Mouse (Mus musculus) mammary gland, adult 2 months (tissue): Measurements from ENCODE around the gene Rsph6a. TPM values are rescaled to one million over a fixed set of nuclear protein-coding genes. Genes with fewer than 3 reads are reported as not detected.

Source experiments
- polyA plus RNA-seq: library from polyadenylated mRNA; depleted of rRNA; stranded (reverse); fragments of >200 nt; gene quantifications from 2 replicates; pipeline ENCODE4 v1.2.3, GENCODE M21; 2012; ENCODE audit warnings: low replicate concordance; rRNA removed

Rsph6a gene
- not detected in 2 replicates for polyA plus RNA-seq

DNA sequence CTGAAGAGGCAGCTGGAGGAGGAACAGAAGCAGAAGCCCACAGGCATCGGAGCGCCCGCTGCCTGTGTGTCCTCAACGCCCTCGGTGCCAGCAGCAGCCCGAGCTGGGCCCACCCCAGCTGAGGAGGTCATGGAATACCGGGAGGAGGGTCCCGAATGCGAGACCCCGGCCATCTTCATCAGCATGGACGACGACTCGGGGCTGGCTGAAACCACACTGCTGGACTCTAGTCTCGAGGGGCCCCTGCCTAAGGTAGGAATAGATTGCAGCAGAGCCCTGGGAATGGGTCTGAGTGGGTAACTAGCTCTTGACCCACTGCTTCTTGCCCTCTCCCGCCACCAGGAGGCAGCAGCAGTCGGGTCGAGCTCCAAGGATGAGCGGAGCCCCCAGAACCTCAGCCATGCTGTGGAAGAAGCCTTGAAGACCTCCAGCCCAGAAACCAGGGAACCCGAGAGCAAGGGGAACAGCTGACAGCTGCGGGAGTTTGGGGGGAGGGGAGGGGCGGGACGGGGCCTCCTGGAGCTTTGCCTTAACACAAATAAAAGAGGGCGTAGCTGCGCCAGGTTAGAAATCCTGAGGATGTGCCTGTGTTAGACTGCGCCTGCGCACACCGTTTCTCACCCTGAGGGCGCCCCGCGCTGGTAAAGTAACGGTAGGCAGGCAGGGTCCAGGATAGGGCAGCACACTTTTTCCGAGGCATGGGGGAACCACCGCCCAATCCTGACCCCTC lies at the start of gene Rsph6a:
TSS of gene Rsph6a (plus strand) at position 644 of the 730 bp plus-strand sequence.

DNA sequence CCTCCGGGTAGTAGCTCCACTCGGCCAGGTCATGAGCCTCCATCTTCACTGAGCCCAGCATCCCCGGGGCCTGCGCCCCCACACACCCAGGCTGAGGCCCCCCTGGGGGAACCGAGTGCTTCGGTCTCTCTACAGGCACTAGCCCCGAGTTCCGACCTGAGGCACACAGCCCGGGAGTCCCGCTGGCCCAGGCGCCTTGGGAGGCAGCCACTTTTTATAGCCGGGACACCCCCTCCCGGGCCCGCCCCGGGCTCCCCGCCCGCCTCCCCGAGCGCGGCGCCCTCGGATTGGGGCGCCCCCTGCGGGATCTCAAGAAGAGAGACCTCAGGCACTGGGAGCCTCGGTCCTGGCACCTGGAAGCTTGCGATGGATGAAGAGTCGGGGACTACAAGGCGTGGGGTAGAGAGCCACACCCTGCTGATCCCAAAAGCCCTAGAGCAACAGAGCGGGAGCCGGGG lies 31.1 kb upstream of the Rsph6a start, which contains the start of gene Foxa3:
TSS of gene Foxa3 (minus strand) at position 182 of the 458 bp plus-strand sequence.

DNA sequence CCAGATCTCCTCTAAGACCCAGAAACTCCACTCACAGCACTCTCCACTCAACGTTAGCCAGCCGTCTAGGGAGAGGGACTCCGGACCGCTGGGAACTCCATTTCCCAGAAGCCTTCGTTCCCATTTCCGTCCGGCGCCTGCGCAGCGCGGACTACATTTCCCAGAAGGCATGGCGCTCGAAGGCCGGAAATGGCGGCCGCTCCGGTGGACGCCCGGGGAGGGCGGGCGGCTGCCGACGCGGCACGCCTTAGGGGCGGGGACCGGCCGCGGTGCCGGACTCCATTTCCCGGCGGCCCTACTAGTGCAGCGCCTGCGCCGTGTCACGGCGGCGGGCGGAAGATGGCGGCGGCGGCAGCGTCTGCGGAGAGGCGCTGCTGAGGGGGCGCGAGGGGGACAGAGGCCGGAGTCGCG lies 30.4 kb upstream of the Rsph6a start, which contains the start of gene Sympk:
TSS of gene Sympk (plus strand) at position 282 of the 411 bp plus-strand sequence.

DNA sequence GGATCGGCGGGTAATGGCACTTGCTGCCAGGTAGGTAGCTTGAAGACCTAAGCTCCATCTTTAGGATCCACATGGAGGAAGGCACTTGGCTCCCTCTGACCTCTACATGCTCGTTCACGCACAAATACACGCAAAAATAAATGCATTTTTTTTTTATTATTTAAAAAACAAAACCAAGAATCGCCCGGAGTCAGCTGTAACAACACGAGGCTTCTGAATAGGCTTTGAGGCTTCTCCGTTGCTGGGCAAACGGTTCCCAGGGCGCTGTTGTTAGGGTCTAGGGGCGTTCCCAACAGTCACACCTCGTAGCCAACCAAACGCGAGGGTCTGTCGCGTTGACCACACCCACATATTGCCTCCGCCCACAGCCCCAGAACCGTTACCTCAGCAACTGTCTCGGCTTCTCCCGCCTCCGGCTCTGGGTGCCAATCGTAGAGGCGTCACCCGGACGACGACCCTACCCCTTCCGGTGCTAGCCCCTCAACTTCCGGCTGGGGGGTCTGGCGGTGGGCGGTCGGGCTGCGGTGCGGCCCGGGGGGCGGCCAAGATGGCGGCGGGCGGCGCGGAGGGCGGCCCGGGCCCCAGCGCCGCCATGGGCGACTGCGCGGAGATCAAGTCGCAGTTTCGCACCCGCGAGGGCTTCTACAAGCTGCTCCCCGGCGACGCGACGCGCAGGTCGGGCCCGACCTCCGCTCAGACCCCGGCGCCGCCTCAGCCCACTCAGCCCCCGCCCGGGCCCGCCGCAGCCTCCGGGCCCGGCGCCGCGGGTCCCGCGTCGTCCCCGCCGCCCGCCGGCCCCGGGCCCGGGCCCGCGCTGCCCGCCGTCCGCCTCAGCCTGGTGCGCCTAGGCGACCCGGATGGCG lies 21.5 kb downstream of the Rsph6a start, which contains the start of gene Dmwd:
TSS of gene Dmwd (plus strand) at position 505 of the 863 bp plus-strand sequence.

GRCm38 (mm10) chr7:19083701-19084100 lies 29.2 kb downstream of the Rsph6a start, which contains the start of gene Dmpk:
TSS of gene Dmpk (plus strand) at chr7:19083849.

GRCm38 (mm10) chr7:19094471-19094825 lies 40.0 kb downstream of the Rsph6a start, which contains the start of gene Six5:
TSS of gene Six5 (plus strand) at chr7:19094594.

DNA sequence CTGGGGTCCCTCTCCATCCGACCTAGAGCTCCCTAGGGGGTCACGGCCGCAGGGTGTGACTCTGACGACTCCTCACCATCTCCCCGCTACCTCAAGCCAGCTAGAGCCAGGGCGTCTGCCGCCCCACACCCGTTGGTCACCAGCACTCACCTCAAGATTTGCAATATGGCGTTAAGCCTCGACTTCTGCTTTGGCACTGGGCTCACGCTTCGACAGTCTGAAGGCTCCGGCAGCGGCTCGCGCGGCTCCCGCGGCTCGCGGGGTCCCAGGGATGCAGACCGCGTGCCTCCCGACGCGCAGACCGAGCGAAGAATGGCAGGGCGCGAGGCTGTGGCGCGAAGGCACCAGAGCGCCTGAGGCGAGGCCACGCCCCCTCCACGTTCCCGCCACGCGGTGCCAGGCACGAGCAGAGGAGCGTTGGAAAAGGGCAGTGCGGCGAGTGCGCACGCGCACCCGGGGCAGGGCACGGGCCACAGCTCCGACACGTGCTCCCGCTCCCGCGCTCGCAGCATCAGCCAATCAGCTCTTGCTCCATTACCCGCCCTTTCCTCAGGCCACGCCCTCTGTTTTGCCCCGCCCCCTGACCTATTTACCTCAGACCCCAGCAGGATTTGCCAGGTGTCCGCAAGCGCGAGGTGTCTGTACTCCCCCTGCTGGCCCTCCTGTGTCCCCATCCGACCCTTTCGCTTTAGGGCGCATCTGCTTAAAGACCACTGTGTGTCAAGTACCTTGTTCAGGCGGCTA lies 63.7 kb downstream of the Rsph6a start, which contains the start of gene Gm4969:
TSS of gene Gm4969 (minus strand) at position 341 of the 744 bp plus-strand sequence.

DNA sequence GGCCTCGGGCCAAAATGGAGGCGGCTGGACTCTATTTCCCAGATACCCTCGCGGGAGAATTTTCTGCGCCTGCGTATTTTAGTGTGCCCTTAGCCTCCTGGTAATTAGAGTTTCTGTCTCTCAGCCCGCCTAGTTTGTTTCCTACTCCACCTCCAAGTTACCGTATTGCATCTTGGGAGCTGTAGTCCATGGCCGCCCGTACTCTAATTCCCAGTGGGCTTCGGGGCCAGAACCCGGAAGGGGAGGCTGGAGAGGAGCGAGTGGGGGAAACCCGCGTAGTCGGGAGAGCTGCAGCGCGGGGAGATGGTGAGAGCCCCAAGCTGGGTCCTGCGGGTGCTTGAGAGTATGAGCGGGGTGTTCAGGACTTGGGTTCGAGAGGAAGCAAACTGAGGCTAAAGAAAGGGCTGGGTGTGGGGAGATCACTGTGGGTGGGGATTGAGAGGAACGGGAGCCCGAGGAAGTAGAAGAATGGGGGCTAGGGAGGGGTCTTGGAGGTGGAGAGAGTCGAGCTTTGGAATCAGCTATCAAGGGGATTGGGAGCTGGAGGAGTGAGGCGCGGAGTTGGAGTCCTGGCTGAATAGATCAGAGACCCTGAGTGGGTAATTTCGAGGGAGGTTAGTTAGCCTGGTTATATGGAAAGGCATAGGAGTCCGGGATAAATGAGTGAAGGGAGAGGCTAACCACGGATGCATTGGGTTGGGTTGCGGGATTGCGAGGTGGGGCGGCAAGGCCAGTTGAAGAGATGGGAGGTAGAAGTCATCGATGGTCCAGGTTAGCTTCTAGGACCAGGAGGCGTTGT lies 65.3 kb downstream of the Rsph6a start, which contains the start of gene Fbxo46:
TSS of gene Fbxo46 (plus strand) at position 229 of the 799 bp plus-strand sequence.

Other genes with a start within 250 kb of the Rsph6a start
- 0.06 and 0.09 TPM in 2 replicates for gene Psg17, start 233.1 kb upstream of the Rsph6a start, polyA plus RNA-seq
- gene Mill2, start 214.7 kb upstream of the Rsph6a start, polyA plus RNA-seq, result 8.4 and 13.8 TPM in 2 replicates
- gene Pglyrp1, start 183.4 kb upstream of the Rsph6a start, polyA plus RNA-seq, result 35.8 and 92.8 TPM in 2 replicates
- gene Ccdc61, start 144.3 kb upstream of the Rsph6a start, polyA plus RNA-seq, result 16.6 and 33.5 TPM in 2 replicates
- 1.0 and 1.6 TPM in 2 replicates for gene Nova2, start 128.8 kb upstream of the Rsph6a start, polyA plus RNA-seq
- 0.11 TPM in 1 of 2 replicates, not detected in the other for gene Nanos2, start 67.3 kb upstream of the Rsph6a start, polyA plus RNA-seq
- 8.8 and 14.6 TPM in 2 replicates for gene Mypop, start 63.4 kb upstream of the Rsph6a start, polyA plus RNA-seq
- gene Irf2bp1, start 50.6 kb upstream of the Rsph6a start, polyA plus RNA-seq, result 23.1 and 50.9 TPM in 2 replicates
- gene Foxa3, start 31.2 kb upstream of the Rsph6a start, polyA plus RNA-seq, result 0.13 and 0.27 TPM in 2 replicates
- gene Sympk, start 30.3 kb upstream of the Rsph6a start, polyA plus RNA-seq, result 71.7 and 98.5 TPM in 2 replicates
- 64.7 and 84.3 TPM in 2 replicates for gene Dmwd, start 21.5 kb downstream of the Rsph6a start, polyA plus RNA-seq
- gene Dmpk, start 29.2 kb downstream of the Rsph6a start, polyA plus RNA-seq, result 287 and 339 TPM in 2 replicates
- 42.9 and 52.4 TPM in 2 replicates for gene Six5, start 39.9 kb downstream of the Rsph6a start, polyA plus RNA-seq
- not detected in 2 replicates for gene Gm4969, start 63.7 kb downstream of the Rsph6a start, polyA plus RNA-seq
- 9.6 and 18.2 TPM in 2 replicates for gene Fbxo46, start 65.2 kb downstream of the Rsph6a start, polyA plus RNA-seq
- 17.8 and 20.1 TPM in 2 replicates for gene Qpctl, start 94.6 kb downstream of the Rsph6a start, polyA plus RNA-seq
- 11.0 and 13.8 TPM in 2 replicates for gene Snrpd2, start 95.0 kb downstream of the Rsph6a start, polyA plus RNA-seq
- 3.8 and 4.0 TPM in 2 replicates for gene Gipr, start 111.4 kb downstream of the Rsph6a start, polyA plus RNA-seq
- gene Eml2, start 121.7 kb downstream of the Rsph6a start, polyA plus RNA-seq, result 40.4 and 52.1 TPM in 2 replicates
- 23.4 and 23.5 TPM in 2 replicates for gene Gpr4, start 157.8 kb downstream of the Rsph6a start, polyA plus RNA-seq
- gene Opa3, start 173.6 kb downstream of the Rsph6a start, polyA plus RNA-seq, result 33.0 and 51.8 TPM in 2 replicates
- 142 and 310 TPM in 2 replicates for gene Vasp, start 217.1 kb downstream of the Rsph6a start, polyA plus RNA-seq
- 0.14 and 0.86 TPM in 2 replicates for gene Ppm1n, start 225.4 kb downstream of the Rsph6a start, polyA plus RNA-seq
- 32.4 and 736 TPM in 2 replicates for gene Rtn2, start 227.9 kb downstream of the Rsph6a start, polyA plus RNA-seq